Mouse (Mus musculus): ENCODE measurements around the gene Cox10. TPM values are rescaled to one million over a fixed set of nuclear protein-coding genes. Genes with fewer than 3 reads are reported as not detected.
"Not testable (repeated sequence)": the region's sequence is repeated elsewhere in the genome, so short reads cannot be mapped to it uniquely, and the experiment has no call there.

Gene Cox10
- 17.7 TPM for polyA plus RNA-seq (2021)

DNA sequence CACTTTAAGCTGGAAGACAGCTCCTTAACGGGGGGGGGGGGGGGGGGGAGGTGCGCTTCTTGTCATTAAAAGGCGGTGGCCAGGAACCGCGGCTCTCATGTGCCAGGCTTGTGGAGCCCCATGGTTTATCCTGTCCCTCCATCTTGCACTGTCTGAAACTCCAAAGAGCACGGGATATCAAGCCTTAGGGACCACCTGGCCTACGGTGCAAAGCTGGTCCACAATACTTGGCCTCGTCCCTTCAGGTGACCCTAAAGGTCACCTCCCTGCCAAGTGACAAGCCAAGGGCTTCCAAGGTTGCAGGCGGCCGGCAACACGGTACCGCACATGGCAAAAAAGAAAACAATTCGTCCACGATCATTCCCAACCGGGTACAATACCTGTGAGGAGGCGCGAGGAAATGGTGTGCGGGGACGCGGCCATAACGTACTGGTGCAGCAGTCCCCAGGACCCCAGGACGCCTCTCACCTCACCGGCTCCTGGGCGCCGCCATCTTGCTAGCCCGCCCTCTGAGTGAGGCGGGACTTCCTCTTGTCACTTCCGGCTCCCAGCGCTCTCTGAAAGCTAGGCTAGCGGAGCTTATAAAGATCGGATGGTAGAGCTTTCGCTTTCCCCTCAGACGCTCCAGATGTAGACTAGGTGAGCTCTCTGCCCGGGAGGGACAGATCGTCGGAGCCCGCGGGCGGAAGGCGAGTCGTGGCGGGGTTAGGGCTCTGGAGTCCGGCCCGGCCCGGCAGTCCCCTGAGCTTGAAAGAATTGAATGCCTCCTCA is at the start of gene Cox10:
TSS of gene Cox10 (minus strand) at position 513 of the 771 bp plus-strand sequence.
- in situ Hi-C loops (cut with MboI; ENCODE audit: low pct_unique_long_range_greater_than_20kb) = loop anchor here (5.0 kb wide), 1 partner anchor 358 kb away; the partner anchor contains the start of genes F930015N05Rik and Hs3st3a1
- TF ChIP-seq CTCF (IDR thresholded peaks at IDR 0.05) = no peak

DNA sequence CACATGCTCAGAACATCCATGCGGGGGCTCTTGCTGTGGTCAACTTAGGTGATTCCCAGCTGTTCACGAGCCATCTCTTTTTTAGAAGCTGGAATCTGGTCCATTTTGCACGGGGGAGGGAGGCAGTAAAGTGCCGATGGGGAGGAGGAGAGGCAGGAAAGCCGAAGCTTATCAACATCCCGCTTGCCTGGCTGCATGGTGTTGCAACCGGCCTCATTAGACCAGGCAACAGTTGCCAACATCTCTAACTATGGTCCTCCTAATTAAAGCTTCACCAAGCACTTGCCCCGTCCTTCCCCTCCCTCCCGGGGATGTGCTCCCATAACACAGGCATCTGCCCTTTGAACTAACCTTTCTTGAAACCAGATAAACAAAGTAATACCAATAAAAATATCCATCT is 48.7 kb upstream of the Cox10 start:
- CTCF ChIA-PET = no interaction called here
- POLR2A ChIA-PET = no interaction called here
- TF ChIP-seq CTCF (IDR thresholded peaks at IDR 0.05) = no peak
- in situ Hi-C loops (cut with MboI; ENCODE audit: low pct_unique_long_range_greater_than_20kb) = no loop called here
- DNase-seq (ENCODE audit: low read depth, low spot score) (no peak), ATAC-seq (no peak)
- H3K27me3 ChIP-seq = peaks cover 13% of the 10 kb centered on the region

More for the DNA sequence above, at the start of gene Cox10:
- DNase-seq (ENCODE audit: low read depth, low spot score) (peak; percentile 35), ATAC-seq (peak; percentile 98)
- no peaks in the 10 kb centered on the region for H3K27me3 ChIP-seq
- POLR2A ChIA-PET = interaction anchor here (0.6 to 0.7 kb wide), 2 partner anchors 356 to 400 kb away, joined by 3 to 5 read pairs; partner anchors contain the start of gene Hs3st3a1
- CTCF ChIA-PET = interaction anchor here (1.8 kb wide), 1 partner anchor 41 kb away, joined by 3 read pairs; no protein-coding TSS in a partner anchor

DNA sequence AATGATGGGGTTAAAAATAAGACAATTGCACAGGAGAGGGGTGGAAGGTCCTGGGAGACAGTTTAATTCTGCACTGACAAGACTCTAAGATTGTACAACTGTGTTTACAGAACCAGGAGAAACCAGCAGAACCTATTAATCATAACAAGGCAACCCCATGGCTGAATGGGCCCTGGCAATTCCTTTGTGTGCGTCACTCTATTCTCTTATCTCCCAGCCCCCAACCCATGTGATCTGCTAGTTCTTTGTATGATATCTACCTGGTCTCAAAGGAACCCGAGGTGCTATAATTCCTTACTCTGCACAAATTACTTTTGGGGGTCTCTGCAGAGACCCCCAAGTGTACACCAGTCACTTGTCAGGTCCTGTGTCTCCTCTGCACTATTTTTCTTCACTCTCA is 46.2 kb upstream of the Cox10 start:
- no peak for TF ChIP-seq CTCF (IDR thresholded peaks at IDR 0.05)
- in situ Hi-C loops (cut with MboI; ENCODE audit: low pct_unique_long_range_greater_than_20kb) = no loop called here
- DNase-seq (ENCODE audit: low read depth, low spot score) (no peak), ATAC-seq (no peak)
- POLR2A ChIA-PET = no interaction called here
- peaks cover 20% of the 10 kb centered on the region for H3K27me3 ChIP-seq
- CTCF ChIA-PET = no interaction called here

DNA sequence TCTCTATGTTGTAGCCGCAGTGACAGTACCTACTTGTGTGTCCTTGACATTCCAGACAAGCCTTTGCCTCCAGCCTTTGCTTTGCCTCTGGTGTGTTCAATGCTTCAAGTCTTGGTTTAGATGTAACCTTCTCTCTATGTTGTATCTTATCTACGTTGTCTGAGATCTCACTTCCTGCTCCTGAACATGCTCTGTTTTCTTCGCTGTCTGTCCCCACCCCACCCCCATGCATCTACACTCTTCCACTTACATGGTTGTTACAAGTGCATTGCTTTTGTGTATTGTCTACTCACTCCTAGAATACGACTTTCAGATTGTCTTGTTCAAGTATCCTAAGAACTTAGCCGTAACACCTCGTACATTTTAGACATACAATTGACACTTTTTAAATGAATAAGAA is 43.9 kb upstream of the Cox10 start:
- POLR2A ChIA-PET; in situ Hi-C loops (cut with MboI; ENCODE audit: low pct_unique_long_range_greater_than_20kb): not testable (repeated sequence)

DNA sequence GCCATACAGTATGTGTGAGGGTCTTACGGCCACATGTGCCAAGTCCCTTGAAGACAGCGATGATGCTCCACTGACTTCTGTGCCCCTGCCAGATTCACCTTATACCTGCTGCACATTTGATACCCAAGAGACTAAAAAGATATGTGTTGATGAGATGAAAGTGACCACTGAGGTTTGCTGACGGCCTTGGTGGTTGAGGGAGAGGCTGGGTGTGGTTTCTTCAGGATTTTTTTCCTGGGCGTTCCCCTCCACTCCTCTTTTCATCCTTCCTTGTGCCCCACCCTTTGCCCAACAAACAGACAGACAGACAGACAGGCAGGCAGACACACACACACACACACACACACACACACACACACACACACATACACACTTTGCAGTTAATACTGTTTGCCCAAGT is 37.4 kb upstream of the Cox10 start:
- POLR2A ChIA-PET = no interaction called here

More for the DNA sequence above, 43.9 kb upstream of the Cox10 start:
- H3K27me3 ChIP-seq = peaks cover 26% of the 10 kb centered on the region
- DNase-seq (ENCODE audit: low read depth, low spot score); CTCF ChIA-PET; ATAC-seq: not testable (repeated sequence)

DNA sequence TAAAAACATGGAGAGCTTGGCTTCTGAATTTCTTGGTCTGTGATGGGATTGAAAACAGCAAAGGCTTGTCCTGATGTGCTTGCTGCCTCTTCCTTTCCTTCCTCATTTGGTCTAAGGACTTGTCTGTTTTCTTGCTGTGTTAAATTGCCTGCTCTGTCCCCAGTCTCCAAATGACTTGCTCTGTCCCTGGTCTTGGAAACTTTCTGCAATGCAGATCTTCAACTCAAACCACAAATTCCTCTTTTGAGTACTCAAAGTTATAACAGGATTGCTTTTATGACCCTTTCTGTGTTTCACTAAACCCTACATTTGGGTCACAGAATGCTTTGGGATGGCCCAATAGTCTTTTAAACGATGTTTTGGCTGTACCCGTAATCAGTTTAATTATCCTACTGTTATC is 36.6 kb upstream of the Cox10 start:
- CTCF ChIA-PET = no interaction called here
- peaks cover 47% of the 10 kb centered on the region for H3K27me3 ChIP-seq
- in situ Hi-C loops (cut with MboI; ENCODE audit: low pct_unique_long_range_greater_than_20kb) = no loop called here
- ATAC-seq (no peak), DNase-seq (ENCODE audit: low read depth, low spot score) (no peak)
- POLR2A ChIA-PET = no interaction called here
- no peak for TF ChIP-seq CTCF (IDR thresholded peaks at IDR 0.05)

More for the DNA sequence above, 37.4 kb upstream of the Cox10 start:
- ATAC-seq = no peak
- no peak for DNase-seq (ENCODE audit: low read depth, low spot score)
- no peak for TF ChIP-seq CTCF (IDR thresholded peaks at IDR 0.05)
- CTCF ChIA-PET = interaction anchor here (1.0 kb wide), 1 partner anchor 50 kb away, joined by 3 read pairs; no protein-coding TSS in a partner anchor
- in situ Hi-C loops (cut with MboI; ENCODE audit: low pct_unique_long_range_greater_than_20kb) = no loop called here
- peaks cover 50% of the 10 kb centered on the region for H3K27me3 ChIP-seq

DNA sequence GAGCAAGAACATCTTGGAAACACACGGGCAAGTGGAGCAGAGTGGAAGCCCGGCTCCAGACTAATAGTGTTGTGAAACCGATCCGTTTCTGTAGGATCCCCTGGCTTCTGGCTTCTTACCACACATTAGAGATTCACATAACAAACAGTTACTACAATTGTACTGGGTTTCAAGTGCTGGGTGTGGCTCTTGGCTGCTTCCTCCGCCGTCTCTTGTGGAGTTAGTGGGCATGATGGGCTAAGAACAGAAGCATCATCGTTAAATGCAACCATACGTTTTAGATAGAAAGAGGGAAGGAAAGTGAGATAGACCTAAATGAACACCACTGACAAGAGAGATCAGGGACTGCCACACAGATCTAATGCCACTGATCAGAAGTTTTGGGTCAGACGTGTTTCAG is 35.8 kb upstream of the Cox10 start:
- DNase-seq (ENCODE audit: low read depth, low spot score) (no peak), ATAC-seq (no peak)
- POLR2A ChIA-PET = no interaction called here
- CTCF ChIA-PET = no interaction called here
- in situ Hi-C loops (cut with MboI; ENCODE audit: low pct_unique_long_range_greater_than_20kb) = no loop called here
- TF ChIP-seq CTCF (IDR thresholded peaks at IDR 0.05) = no peak
- H3K27me3 ChIP-seq = peaks cover 41% of the 10 kb centered on the region

DNA sequence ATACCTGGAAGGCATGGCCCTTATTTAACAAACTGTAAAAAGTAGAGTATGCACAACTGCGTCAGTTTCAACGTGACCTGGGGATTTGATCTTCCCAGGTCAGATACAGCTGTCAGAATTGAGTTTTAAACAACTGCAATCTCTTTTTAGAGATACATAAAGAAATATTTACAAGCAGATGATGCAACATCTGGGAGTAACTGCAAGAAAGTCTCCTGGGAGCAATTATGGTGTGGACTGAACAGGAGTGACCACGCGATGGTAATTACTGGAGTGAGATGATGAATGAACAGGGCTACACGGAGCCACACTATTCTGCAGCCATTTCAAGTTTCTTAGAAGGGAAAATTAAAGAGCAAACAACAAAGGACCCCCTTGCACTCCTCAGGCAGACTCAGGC is 20.8 kb upstream of the Cox10 start:
- DNase-seq (ENCODE audit: low read depth, low spot score) = no peak
- CTCF ChIA-PET = no interaction called here
- peaks cover 23% of the 10 kb centered on the region for H3K27me3 ChIP-seq
- ATAC-seq = no peak
- in situ Hi-C loops (cut with MboI; ENCODE audit: low pct_unique_long_range_greater_than_20kb) = no loop called here
- POLR2A ChIA-PET = no interaction called here
- no peak for TF ChIP-seq CTCF (IDR thresholded peaks at IDR 0.05)

DNA sequence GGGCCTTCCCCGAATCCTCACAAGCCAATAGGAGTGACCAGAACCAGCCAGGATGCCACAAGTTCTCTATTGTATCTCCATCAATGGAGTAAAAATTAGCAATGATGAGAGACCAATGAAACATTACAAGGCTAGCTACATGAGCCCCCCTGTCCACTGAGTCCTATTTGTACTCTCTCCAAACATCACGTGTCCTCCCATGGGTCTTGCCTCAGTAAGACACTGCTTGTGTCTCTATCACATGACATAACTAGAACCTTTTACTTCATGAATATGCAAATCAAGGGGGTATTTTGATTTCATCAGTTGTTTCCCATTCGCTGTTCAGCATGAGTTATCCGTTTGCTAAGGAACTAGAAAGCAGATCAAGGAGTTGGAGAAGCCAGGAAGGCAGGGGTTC is 13.8 kb upstream of the Cox10 start:
- no peak for ATAC-seq
- POLR2A ChIA-PET = no interaction called here
- in situ Hi-C loops (cut with MboI; ENCODE audit: low pct_unique_long_range_greater_than_20kb) = no loop called here
- DNase-seq (ENCODE audit: low read depth, low spot score) = no peak
- TF ChIP-seq CTCF (IDR thresholded peaks at IDR 0.05) = no peak
- CTCF ChIA-PET = no interaction called here
- no peaks in the 10 kb centered on the region for H3K27me3 ChIP-seq

DNA sequence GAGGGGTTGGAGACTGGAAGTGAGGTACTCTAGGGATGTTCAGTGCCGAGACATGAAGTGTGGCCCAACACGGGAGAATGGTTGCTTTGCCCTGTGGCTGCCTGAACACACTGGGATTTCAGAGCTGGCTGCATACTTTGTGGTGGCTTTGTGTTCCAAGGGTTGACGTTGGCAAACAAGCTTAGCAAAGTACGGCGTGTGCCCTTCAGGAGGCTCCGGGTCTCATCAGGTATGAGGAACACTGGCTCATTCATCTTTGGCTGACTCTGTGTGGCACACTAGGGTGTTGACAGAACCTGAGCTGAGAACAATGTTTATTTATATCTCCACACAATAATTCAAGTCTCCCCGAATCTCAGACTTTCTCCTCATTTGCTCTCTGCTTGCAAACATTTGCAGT is 11.9 kb upstream of the Cox10 start:
- POLR2A ChIA-PET = interaction anchor here (0.5 kb wide), 1 partner anchor 28 kb away, joined by 5 read pairs; no protein-coding TSS in a partner anchor
- no peak for DNase-seq (ENCODE audit: low read depth, low spot score)
- no peak for TF ChIP-seq CTCF (IDR thresholded peaks at IDR 0.05)
- H3K27me3 ChIP-seq = no peaks in the 10 kb centered on the region
- CTCF ChIA-PET = no interaction called here
- in situ Hi-C loops (cut with MboI; ENCODE audit: low pct_unique_long_range_greater_than_20kb) = no loop called here
- ATAC-seq = no peak

DNA sequence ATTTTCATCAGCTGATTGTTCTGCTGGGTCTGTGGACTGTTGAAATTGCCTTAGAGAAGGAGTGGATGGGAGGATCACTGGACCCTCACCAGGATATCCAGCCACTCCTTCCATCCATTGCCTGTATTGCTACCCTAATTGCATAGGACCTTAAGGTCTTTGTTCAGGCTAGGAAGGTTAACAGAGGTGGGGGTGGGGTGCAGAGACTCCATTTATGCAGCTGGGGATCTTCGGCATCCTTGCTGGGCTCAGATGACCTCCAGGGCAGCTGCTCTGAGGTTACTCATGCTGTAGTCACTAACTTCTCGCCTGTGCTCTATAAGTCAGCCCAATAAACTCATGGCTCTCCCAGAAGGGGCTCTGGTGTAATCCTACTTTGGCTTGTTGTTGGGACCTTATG is 10.4 kb upstream of the Cox10 start:
- DNase-seq (ENCODE audit: low read depth, low spot score) (no peak), ATAC-seq (no peak)
- in situ Hi-C loops (cut with MboI; ENCODE audit: low pct_unique_long_range_greater_than_20kb) = no loop called here
- H3K27me3 ChIP-seq = no peaks in the 10 kb centered on the region
- POLR2A ChIA-PET = no interaction called here
- TF ChIP-seq CTCF (IDR thresholded peaks at IDR 0.05) = no peak
- CTCF ChIA-PET = no interaction called here

DNA sequence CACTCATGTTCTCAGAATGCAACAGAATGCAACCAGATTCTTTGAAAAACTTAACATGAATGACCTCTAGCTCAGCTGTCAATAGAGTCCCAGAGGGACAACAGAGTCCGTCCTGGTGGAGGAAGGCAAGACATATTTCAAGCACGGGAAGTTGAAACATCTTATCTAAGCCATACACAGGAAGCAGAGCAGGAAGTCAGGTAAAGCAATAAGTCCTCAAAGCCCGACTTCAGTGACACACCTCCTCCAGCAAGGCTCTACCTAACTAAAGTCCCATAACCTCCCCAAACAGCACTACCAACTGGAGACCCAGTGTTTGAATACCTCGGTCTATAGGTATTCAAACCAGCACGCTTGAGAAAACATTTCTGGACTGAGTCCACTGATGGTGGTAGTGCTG is 6.6 kb upstream of the Cox10 start:
- in situ Hi-C loops (cut with MboI; ENCODE audit: low pct_unique_long_range_greater_than_20kb) = no loop called here
- no peak for TF ChIP-seq CTCF (IDR thresholded peaks at IDR 0.05)
- ATAC-seq = no peak

More for the DNA sequence above, 6.6 kb upstream of the Cox10 start:
- H3K27me3 ChIP-seq = no peaks in the 10 kb centered on the region
- CTCF ChIA-PET = no interaction called here
- DNase-seq (ENCODE audit: low read depth, low spot score) = no peak
- POLR2A ChIA-PET = no interaction called here
